Mouse (Mus musculus): Measurements from ENCODE around the gene Phlda2.

Gene Phlda2

DNA sequence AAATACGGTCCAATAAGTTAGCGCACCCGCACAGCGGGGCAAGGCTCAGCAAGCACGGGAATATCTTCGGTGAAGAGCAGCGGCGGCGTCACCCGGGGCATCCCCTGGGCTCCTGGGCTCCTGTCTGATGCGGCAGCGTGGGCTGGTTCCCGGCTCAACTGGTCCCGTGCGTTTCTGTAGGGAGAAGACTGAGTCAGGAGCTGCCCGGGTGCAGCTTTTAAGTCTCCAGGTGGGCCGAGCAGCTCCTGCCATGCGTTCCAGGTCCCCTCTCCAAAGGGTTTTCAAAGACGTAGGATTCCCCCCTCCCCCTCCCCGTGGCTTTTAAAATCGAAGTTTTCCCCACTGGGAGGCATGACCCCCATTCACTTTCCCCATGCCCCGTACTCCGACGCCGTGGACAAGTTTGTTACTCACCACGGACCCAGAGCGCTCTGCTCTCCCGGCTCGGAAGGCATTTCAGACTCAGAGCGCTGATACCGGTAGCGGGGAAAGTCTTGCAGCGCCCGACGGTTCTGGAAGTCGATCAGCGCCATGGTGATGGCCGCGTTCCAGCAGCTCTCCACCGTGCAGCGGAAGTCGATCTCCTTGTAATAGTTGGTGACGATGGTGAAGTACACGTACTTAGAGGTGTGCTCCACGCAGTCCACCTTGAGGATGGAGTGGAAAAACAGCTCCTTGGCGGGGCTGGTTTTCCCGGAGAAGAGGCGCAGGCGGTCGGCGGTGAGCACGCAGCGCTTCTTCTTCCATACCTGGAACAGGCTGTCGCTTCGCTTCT, 1.1 kb downstream of the Phlda2 start:
- no peak for DNase-seq

DNA sequence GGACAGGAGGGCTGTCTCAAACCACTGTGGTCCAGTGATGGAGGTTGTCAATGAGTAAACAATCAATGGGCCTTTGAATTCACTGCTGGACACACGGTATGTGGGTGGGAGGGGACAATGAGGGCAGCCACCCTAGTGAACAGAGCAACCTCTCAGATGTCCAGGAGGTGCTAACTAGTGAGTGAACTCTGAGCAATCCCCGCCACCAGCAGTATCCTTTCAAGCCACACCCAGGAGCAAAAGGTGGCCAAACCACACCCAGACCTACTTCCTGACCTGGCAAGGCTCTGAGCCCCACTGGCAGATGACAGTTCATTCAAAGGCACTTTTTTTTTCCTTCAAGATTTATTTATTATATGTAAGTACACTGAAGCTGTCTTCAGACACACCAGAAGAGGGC, 2.0 kb downstream of the Phlda2 start:
- DNase-seq: no peak

DNA sequence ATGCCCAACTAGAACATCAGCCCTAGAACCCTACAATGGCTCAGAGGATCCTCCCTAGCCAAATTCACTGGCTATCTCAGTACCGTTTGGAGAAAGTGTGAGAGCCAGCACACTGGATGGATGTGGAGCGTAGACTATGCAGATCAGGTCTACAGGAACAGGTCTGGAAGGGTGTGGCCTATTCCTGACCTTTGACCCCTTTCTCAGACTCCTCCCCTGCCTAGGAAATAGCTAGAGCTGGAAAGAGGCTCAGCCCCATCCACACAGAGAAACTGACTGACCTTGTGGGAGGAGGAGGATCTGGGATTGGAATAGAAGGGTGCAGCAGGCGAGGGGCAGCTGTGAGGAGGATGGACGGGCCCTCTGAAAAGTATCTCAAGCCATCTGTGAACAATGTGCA, 4.4 kb downstream of the Phlda2 start:
- DNase-seq: no peak

DNA sequence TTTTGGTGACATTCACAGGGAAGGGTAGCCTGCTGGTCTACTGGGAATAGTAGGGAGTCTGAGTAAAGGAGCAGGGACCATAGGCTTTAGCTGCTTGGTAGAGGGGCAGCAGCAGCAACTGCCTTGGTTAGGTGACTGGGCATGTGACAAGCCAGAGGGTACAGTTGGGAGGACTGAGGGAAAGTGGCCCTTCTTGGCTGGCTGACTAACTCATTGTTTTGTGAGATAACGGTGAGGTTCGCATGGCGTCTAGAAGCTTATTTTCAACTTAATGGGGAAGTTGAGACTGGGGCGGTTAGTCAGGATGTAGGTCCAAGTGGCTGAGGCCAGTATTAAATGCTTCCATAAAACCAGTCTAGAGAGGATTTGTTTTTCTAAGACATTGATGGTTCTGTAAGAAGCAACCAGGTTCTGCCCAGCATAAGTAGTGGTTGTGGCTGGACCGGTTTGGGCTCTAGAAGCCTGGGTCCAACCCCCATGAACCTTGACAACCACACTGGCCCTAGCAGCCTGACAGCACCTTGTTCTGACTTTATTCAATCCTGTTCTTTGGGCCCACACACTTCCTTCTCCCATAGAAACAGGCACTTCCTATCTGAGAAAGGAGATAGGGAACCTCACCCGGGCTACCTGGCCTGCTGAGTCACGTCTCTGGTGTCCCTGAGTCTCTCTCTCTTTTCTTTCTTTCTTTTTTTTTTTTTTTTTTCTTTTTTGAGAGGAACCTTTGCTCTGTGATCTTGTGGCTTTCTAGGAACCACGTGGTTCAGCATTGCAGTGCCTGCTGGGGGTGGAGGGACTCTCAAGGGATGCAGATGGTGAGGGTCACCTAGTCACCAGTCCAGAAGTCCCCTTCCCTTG, 7.6 kb downstream of the Phlda2 start:
- DNase-seq: no peak

DNA sequence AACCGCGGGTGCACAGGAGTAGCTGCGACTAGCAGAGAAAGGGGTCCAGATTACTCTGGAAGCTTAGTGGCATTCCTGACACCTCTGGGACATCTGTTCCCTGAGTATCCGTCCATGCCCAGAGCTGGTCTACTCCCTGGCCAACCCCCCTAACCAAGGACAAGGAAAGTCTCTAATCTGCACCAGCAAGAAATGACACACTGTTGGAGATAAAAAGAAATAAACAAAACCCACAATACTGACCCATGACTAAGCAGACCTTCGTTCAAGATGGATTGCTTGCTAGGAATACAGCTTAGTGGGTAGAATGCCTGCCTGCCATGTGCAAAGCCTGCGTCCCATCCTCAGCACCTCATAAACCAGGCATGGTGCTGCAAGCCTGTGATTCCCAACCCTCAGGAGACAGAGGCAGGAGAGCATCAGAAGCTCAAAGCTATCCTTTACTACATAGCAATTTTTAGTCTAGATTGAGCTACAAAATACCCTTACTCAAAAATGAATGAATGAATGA, 9.3 kb downstream of the Phlda2 start:
- DNase-seq: no peak

DNA sequence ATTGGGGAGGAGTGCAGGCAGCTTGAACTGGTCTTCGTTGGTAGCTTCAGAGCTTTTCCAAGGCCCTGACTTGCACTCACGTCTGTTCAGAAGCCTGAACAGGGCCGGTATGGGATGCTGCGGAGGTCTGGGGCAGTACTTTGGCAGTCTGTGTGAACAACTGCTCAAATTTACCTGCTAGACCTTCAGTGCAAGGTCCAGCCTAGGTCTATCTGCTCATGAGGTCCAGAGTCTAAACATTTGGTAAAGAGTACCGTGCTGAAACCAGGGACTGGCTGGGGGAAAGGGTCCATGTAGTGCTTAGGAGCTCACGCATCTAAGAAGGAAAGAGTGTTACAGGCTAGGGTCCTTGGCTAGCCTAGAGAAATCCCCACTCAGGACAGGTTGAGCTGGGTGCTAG, 13.2 kb downstream of the Phlda2 start:
- DNase-seq: no peak

DNA sequence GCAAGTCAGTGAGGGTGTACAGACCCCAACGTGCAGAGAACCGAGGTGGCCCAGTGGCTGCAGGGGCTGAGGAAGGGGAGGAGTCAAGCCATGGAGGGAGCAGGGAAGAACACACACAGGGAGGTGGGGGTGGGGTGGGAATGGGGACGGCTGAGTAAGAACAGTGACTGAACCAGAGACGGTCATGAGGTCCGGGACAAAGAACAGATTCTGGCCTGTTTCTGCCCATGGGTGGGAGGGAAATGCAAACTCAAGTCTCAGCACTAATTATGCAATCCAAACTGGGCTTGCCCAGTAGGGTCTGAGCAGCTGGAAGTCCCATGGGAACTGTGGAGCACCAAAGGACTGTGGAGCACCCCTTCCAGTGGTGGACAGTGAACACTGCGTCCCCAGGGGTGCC, 20.4 kb downstream of the Phlda2 start:
- no peak for DNase-seq

DNA sequence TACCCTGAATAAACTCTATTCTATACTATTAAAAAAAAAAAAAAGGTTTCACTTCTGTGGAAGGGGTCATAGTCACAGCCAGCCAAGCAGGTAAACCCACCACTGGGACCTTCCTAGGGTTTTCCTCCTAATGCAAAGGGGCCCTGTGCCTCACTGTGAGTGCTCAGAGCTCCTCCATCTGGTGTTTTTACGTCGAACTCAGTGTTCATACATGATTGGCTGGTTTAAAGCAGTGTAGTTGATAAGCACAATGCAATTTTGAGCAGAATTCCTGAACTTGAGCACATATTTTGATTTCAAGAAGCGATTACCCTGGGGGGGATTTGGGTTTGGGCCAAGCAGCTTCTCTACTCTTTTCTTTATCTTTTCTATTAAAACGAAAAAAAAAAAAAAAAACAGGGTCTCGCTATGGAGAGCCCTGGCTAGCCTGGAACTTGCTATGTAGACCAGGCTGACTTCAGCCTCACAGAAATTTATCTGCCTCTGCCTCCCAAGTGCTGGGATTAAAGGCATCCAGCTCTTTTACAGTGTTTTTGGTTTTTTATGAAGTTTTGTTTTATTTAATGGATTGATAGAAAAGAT, 21.1 kb downstream of the Phlda2 start:
- no peak for DNase-seq

DNA sequence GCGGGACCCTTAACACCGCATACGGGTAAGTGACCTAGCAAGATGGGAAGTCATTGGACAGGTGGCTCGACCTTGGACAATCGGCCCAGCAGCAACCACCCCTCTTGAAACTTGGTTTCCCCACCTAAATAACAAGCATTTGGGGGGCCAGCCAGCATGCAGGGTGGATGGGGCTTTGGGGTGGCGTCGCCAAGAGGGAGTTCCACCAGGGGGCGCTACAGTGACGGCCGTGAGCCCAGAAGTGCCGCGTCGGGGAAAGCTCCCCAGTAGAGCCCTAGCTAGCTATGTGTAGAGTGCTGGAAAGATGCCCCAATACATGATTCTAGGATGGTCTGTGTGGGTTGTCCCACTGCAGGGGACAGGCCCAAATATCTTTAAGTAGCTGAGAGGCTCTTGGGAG, 22.5 kb downstream of the Phlda2 start:
- DNase-seq: no peak

DNA sequence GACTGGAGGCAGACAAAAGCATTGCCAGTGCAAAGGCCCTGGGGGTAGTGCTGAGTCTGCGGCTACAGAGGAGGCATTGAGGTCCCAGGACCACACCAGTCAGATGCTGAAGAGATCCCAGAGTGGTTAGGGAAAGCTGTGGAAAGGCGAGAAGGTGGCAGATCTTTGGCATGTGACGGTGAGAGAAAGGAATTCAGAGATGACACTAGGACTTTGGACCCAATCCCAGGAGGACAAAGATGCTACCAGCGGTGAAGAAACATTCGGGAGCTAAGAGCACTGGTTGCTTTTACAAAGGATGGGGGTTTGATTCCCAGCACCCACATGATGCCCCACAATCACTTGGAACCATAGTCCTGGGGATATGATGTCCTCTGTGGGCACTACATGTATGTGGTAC, 25.1 kb downstream of the Phlda2 start:
- no peak for DNase-seq

DNA sequence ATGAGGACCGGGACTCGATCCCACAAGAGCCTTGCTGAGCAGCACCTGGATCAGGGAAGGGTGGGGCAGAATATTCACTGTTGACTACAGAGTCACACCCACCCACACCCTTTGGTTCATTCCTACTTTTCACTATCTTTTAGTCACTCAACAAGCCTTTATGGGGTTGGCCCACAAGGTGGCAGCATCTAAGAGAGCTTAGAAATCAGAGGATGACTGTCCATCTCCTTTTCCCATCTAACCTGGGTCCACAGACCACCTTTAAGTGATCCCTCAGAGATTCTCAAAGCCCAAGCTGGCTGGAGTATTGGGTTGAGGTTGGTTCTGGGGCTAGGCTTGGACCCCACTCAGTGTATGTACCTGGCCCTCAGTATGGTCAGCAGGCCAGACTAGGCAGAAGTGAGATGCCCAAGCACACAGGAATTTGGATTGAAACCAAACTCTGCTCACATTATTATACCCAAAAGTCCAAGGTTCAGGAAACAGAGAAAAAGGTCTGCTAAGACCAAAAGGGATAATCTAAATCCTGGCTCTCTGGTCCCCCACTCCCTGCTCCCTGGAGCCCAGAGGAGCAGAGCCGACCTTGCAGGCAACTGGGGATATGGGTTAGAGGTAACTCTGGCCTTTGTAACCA, 26.1 kb downstream of the Phlda2 start:
- no peak for DNase-seq

DNA sequence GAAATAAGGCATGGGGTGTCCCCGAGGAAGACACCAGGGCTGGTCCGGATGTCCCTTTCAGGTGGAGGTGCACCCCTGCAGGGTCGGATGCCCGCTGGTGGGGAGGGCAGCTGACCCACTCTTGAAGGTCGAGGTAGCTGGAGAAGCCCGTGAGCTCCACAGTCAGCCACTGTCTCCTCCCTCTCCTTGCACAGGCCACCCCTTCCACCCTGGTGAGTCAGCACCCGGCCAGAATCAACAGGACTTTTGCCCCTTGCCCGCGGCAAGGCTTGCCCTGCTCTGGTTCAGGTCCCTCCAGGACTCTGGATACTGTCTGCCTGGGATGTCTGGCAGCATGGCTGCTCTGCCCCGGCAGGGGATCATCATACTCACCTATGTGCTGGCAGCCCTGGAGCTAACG, 27.1 kb downstream of the Phlda2 start:
- DNase-seq: no peak

DNA sequence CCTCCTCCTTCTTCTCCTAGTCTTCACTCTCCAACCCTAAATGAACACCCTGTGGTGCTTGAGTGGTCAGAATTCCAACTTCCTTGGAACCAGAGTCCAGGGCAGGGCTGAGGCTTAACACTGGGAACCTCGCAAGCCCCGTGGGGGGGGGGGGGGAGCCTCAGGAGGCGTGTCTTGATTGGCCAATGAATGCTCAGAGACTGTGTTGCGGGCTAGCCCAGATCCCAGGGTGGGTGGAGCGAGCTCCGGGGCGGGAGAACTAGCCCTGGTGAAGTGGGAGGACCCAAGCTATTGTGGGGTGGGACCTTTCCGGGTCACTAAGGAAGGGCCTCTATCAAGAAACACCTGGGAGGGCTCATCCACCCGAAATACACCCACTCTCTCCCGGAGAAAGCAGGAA, 28.1 kb downstream of the Phlda2 start:
- DNase-seq: no peak

DNA sequence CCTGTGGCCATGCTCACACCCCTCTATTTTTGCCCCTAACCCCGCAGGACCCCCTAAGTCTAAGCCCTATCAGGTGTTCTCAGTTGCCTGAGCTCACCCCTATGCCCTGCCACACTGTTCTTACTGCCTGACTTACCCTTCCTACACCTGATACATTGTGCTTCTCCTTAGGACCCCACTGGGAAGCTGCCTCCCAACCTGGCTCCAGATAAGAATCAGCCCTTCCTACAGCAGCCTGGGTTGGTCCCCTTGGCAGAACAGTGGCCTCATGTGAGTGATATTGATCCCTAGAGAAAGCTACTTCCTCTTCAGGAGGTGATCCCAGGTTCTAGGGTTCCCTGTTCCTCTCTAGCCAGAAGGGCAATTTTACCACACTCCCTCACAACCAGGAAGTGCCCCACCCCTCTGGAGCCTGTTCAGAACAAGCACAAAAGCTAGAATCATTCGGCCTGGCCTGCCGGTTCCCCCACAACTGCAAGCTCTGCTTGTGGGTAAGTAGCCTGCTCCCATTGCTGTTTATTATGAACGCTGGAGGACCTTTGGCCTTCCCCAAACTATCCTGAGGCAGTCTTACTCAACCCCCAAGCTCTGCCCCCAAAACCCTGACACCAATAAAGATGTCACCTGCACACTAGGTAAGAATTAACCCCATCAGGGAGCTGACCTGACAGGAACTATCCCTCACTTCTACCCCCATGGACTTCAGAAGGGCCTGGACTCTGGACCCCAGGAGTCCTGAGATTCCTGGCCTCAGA, 29.4 kb downstream of the Phlda2 start, which contains the start of gene Slc22a18:
TSS of gene Slc22a18 (plus strand) at position 390 of the 755 bp plus-strand sequence.
- DNase-seq: no peak

DNA sequence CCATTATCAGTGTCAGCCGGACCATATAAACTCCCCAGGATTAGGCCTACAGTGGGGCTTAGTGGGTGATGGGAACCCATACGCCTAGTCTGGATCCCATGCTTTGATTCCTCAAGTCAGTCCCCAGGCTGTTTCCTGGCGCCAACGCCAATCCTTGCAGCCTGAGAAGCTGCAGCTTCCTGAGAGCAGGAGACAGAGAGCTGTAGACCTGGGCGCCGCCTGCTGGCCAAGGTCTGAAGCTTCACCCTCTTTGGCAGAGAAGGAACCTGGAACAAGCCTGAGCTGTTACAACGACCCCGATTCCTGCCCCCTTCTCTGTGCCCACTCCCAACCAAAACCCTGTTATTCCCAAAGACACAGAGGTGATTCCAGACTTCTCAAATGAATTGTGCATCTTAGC, 33.0 kb downstream of the Phlda2 start:
- DNase-seq: peak; percentile 54

DNA sequence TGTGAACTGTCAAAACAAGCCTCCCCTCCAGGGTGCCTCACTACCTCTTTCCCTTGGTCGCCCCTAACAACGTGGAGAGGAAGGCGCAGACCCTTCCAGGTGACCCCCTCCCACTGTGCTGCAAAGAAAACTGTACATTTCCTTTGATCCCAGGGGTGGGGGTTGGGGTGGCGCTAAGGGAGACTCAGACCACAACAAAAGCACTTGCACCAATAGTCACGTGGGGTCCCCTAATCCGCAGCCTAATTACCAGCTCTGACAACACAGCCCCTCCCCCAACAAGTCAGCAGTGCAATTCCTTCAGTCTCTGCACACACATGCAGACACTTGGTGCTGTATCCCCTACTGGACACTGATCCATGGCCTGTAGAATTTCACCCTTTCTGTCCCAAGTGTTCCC, 35.2 kb downstream of the Phlda2 start:
- no peak for DNase-seq

DNA sequence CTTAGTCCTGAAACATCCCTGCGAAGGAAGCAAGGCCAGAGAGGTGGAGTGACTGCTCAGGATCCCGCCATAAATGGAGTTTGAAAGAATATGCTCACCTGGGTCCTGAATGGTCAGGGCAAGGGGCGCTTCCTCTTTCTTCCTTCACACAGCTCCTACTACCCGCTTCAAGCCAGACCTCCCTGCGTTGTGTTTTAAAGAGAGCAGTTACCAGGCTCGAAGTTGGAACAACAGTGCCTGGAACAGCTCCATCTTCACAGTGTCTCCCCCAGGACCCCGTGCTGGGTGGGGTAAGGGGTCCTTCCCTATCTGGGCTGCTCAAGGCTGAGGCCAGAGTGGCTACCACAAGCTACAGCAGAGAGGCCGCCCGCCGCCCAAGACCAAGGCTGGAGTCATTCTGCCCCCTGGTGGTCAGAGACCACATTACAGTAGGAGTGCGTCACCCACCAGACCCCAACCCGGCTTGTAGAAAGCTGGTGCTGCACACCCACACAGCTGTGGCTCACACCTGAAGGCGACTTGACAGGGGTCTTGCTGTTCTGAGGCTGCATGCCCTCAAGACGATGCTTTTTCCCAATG, 36.8 kb downstream of the Phlda2 start:
- peak; percentile 65 for DNase-seq

DNA sequence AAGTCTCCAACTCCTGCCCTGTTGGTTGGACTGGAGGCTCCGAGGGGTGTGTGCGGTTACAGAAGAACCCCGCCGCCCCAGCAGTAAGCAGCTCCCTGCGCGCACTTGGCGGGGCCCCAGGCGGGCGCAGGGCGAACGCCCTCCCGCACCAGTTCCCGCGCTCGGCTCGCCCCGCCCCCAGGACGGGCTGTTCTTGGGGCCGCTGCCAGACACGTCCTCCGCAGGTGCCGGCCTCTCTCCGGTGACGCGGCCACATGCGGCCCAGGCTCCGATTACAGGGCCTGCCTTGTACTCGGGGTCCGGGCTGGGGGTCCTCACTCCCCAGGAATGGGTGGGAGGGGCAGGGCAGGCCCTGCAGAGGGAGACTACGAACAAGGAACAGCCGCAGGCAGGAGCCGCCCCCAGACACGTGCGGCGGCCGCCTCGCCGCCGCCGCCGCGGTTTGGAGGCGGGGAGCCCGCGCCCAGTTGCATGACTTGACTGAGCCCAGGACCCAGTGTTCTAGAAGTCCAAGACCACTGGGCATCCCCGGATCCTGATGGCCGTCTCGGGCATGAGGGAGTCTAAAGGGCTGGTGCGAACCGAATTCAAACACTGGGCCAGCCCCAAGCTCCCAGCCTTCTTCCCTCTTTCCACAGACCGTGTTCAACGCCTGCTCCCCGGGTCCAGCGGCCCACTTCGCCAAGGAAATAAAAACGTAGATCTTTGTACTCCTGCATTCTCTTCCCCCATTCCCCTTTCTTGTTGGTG, 38.0 kb downstream of the Phlda2 start:
- no peak for DNase-seq

DNA sequence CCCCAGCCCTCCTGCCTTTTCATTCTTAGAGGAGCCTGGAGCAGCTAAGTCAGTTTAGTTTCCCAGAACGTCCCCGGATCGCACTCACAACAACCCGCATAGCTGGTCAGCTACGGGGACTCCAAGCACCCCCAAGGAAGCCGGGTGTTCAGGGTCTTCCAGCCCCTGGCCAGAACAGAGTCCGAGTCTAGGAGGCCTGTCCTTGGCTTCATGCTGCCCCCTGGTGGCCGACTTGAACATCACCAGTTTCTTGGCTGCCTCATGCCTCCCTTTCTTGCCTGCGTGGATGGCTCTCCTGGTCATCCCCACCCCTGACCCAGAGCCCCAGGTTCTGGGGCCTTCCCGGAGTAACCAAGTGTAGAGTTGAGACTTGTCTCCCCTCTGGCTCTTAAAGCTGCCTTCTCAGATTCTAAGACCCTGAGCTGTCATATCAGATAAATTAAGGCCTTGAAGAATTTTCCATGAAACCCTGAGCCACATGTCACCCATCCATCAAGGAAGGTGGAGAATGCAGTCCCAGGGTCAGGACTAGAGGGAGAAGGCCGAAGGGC, 39.0 kb downstream of the Phlda2 start:
- peak; percentile 67 for DNase-seq

DNA sequence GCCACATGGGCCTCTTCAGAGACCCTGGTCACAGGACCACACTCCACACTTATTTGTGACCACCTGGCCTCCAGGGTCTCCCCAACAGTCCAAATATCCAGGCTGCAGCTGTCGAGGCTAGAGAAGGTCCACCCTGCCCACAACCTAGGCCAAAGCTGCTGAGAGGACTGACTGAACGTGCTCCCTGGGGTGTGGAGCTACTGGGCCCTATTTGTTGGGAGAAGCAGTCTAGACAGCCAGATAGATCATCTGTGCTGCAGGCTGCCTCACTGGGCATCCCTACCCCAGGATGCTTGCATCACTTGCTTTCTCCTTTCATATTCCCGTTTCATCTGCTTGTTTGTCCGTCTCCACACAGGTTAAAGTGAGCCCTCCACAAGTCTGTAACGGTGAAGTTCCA, 40.4 kb downstream of the Phlda2 start:
- DNase-seq: no peak

DNA sequence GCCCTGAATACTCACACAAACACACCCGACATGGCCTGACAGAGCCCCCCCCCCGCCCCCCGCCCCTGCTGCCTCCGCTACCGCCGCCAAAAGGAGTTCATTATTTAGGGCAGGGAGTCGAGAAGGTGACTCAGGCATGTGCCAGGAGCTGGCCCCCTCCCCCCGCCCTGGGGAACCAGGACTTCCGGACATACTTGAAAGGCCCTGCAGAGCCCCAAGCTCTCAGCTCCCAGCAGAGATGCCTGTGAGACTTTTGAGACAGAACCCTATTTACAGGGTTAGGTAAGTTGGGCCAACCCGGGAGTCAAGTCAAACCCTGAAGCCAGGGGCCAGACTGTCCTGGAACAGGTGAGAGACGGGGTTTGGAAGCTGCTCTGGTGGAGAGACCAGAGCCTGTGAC, 41.0 kb downstream of the Phlda2 start:
- DNase-seq: no peak

All from cerebellum, adult 11 months (tissue).